Mouse (Mus musculus) spleen, adult 2 months (tissue): Measurements from ENCODE around the gene Tmem150c. TPM values are rescaled to one million over a fixed set of nuclear protein-coding genes. Genes with fewer than 3 reads are reported as not detected.

Experiments
- DNase-seq, 2 experiments: peaks; one replicate each; pipeline versions ENCODE4 v3.0.0 to v3.0.0-alpha.2; 2012 to 2021; ENCODE audit warnings: low spot score in 2 of 2, low read depth in 1 of 2
- H3K27ac ChIP-seq: fragments of 200-500 bp; 2 replicates; pipeline ENCODE4 v1.5.1; 2012; ENCODE audit warnings: low read length, inconsistent platforms; ENCODE audit not compliant: insufficient read depth
- H3K27me3 ChIP-seq: fragments of 200-500 bp; 2 replicates; pipeline ENCODE4 v1.6.1; 2012; ENCODE audit warnings: mild to moderate bottlenecking, moderate library complexity, low read length, inconsistent platforms; ENCODE audit not compliant: control insufficient read depth, insufficient read depth
- H3K36me3 ChIP-seq: fragments of 200-500 bp; 2 replicates; pipeline ENCODE4 v1.6.1; 2012; ENCODE audit warnings: mild to moderate bottlenecking, low read length, inconsistent platforms; ENCODE audit not compliant: control insufficient read depth, insufficient read depth
- H3K4me1 ChIP-seq: fragments of 200-500 bp; 2 replicates; pipeline ENCODE4 v1.6.1; 2011; ENCODE audit warnings: inconsistent platforms; ENCODE audit not compliant: control insufficient read depth, insufficient read depth, insufficient read length
- H3K4me3 ChIP-seq: fragments of 200-500 bp; 2 replicates; pipeline ENCODE4 v1.5.1; 2011; ENCODE audit warnings: mild to moderate bottlenecking, inconsistent platforms; ENCODE audit not compliant: insufficient read depth, insufficient read length; ENCODE audit errors: extremely low read depth
- CTCF ChIP-seq: fragments of 200-500 bp; IDR thresholded peaks from 2 replicates; pipeline ENCODE4 v1.5.1; 2011; ENCODE audit warnings: mild to moderate bottlenecking, inconsistent platforms; ENCODE audit not compliant: insufficient read depth, insufficient read length, insufficient replicate concordance; ENCODE audit errors: extremely low read depth
- POLR2A ChIP-seq: fragments of 200-500 bp; IDR thresholded peaks from 2 replicates; pipeline ENCODE4 v1.6.1; 2011; ENCODE audit warnings: low read depth, low read length, inconsistent platforms
- WGBS: fragments of 180-500 bp; shearing (Covaris S2); methylation state at CpG from one replicate; pipeline ENCODE4 v1.1.7; 2018; 5-methylcytosine and 5-hydroxymethylcytosine counted together
- polyA plus RNA-seq: library from polyadenylated mRNA; depleted of rRNA; stranded (reverse); fragments of >200 nt; gene quantifications from 2 replicates; pipeline ENCODE4 v1.2.3, GENCODE M21; 2012

Tmem150c gene
- polyA plus RNA-seq, 1 experiment, result 0.69 TPM

GRCm38 (mm10) chr5:100199092-100199853 lies 39.7 kb upstream of the Tmem150c start:
- Histone ChIP-seq H3K4me1 (peaks cover 4% of the 10 kb centered on the region; the same call in 1 of the 2 replicates), H3K36me3 (no peaks in the 10 kb centered on the region), H3K27me3 (no peaks in the 10 kb centered on the region), H3K27ac (no peak overlapping the region), H3K4me3 (no peak overlapping the region)
- no peak for DNase-seq
- WGBS, result 88% methylated on average over 7 of the region's 7 CpGs
- TF ChIP-seq POLR2A (no peak), CTCF (no peak)

GRCm38 (mm10) chr5:100197476-100197875 lies 37.9 kb upstream of the Tmem150c start:
- WGBS, result 86% methylated on average over 9 of the region's 9 CpGs
- no peaks in the 10 kb centered on the region for H3K36me3 ChIP-seq
- no peak overlapping the region for H3K27ac ChIP-seq
- peaks cover 4% of the 10 kb centered on the region; the same call in 1 of the 2 replicates for H3K4me1 ChIP-seq
- H3K27me3 ChIP-seq, result no peaks in the 10 kb centered on the region
- TF ChIP-seq POLR2A (no peak), CTCF (no peak)
- DNase-seq, result no peak
- no peak overlapping the region for H3K4me3 ChIP-seq

- Histone ChIP-seq H3K4me1 (peaks cover 4% of the 10 kb centered on the region; the same call in 1 of the 2 replicates), H3K27me3 (no peaks in the 10 kb centered on the region), H3K36me3 (no peaks in the 10 kb centered on the region), H3K4me3 (no peak overlapping the region), H3K27ac (no peak overlapping the region)
- no peak for DNase-seq
- no peak for TF ChIP-seq CTCF
- TF ChIP-seq POLR2A, result no peak
- 59% methylated on average over 15 of the region's 15 CpGs for WGBS
Measured at GRCm38 (mm10) chr5:100196854-100197431, 37.3 kb upstream of the Tmem150c start.

GRCm38 (mm10) chr5:100196397-100196796 lies 36.8 kb upstream of the Tmem150c start:
- TF ChIP-seq CTCF, result no peak
- TF ChIP-seq POLR2A, result no peak
- Histone ChIP-seq H3K27ac (no peak overlapping the region), H3K4me3 (no peak overlapping the region), H3K4me1 (peaks cover 4% of the 10 kb centered on the region; the same call in 1 of the 2 replicates), H3K36me3 (no peaks in the 10 kb centered on the region), H3K27me3 (no peaks in the 10 kb centered on the region)
- DNase-seq, result no peak
- WGBS, result 74% methylated on average over 9 of the region's 9 CpGs

GRCm38 (mm10) chr5:100191438-100192190 lies 32.0 kb upstream of the Tmem150c start:
- Histone ChIP-seq H3K27me3 (no peaks in the 10 kb centered on the region), H3K4me3 (no peak overlapping the region), H3K36me3 (no peaks in the 10 kb centered on the region), H3K27ac (no peak overlapping the region), H3K4me1 (no peaks in the 10 kb centered on the region)
- WGBS, result 90% methylated on average over 14 of the region's 14 CpGs
- DNase-seq, result no peak
- TF ChIP-seq POLR2A, result no peak
- TF ChIP-seq CTCF, result no peak

- no peak overlapping the region for H3K27ac ChIP-seq
- H3K27me3 ChIP-seq, result no peaks in the 10 kb centered on the region
- 71% methylated on average over 3 of the region's 3 CpGs for WGBS
Measured at GRCm38 (mm10) chr5:100187035-100187901, 27.7 kb upstream of the Tmem150c start.

More at GRCm38 (mm10) chr5:100187035-100187901, 27.7 kb upstream of the Tmem150c start:
- Histone ChIP-seq H3K36me3 (no peaks in the 10 kb centered on the region), H3K4me1 (no peaks in the 10 kb centered on the region), H3K4me3 (no peak overlapping the region)
- TF ChIP-seq POLR2A, result no peak
- no peak for DNase-seq
